Mouse (Mus musculus): ENCODE measurements around the gene Myo16.

The Myo16 gene

GRCm38 (mm10) chr8:10413881-10414280 lies 260.2 kb downstream of the Myo16 start:
- no peak for DNase-seq (ENCODE audit: low read depth, low spot score)

- DNase-seq (ENCODE audit: low read depth, low spot score), result peak; percentile 65
Measured at GRCm38 (mm10) chr8:10414684-10415212, 261.0 kb downstream of the Myo16 start.

GRCm38 (mm10) chr8:10415288-10415687 lies 261.6 kb downstream of the Myo16 start:
- DNase-seq (ENCODE audit: low read depth, low spot score), result no peak

- DNase-seq (ENCODE audit: low read depth, low spot score), result no peak
Measured at GRCm38 (mm10) chr8:10415885-10416284, 262.2 kb downstream of the Myo16 start.

GRCm38 (mm10) chr8:10416806-10417205 lies 263.1 kb downstream of the Myo16 start:
- DNase-seq (ENCODE audit: low read depth, low spot score), result no peak

- DNase-seq (ENCODE audit: low read depth, low spot score), result no peak
Measured at GRCm38 (mm10) chr8:10417281-10417680, 263.6 kb downstream of the Myo16 start.

- DNase-seq (ENCODE audit: low read depth, low spot score), result no peak
Measured at GRCm38 (mm10) chr8:10418013-10418412, 264.3 kb downstream of the Myo16 start.

GRCm38 (mm10) chr8:10418971-10419370 lies 265.3 kb downstream of the Myo16 start:
- no peak for DNase-seq (ENCODE audit: low read depth, low spot score)

- no peak for DNase-seq (ENCODE audit: low read depth, low spot score)
Measured at GRCm38 (mm10) chr8:10419726-10420125, 266.0 kb downstream of the Myo16 start.

GRCm38 (mm10) chr8:10420551-10420950 lies 266.8 kb downstream of the Myo16 start:
- DNase-seq (ENCODE audit: low read depth, low spot score), result no peak

GRCm38 (mm10) chr8:10421516-10422090 lies 267.9 kb downstream of the Myo16 start:
- no peak for DNase-seq (ENCODE audit: low read depth, low spot score)

GRCm38 (mm10) chr8:10435492-10435891 lies 281.8 kb downstream of the Myo16 start:
- no peak for DNase-seq (ENCODE audit: low read depth, low spot score)

GRCm38 (mm10) chr8:10438772-10439171 lies 285.1 kb downstream of the Myo16 start:
- peak; percentile 59 for DNase-seq (ENCODE audit: low read depth, low spot score)

GRCm38 (mm10) chr8:10439595-10440453 lies 286.1 kb downstream of the Myo16 start:
- peak; percentile 11 for DNase-seq (ENCODE audit: low read depth, low spot score)

GRCm38 (mm10) chr8:10442562-10442961 lies 288.9 kb downstream of the Myo16 start:
- DNase-seq (ENCODE audit: low read depth, low spot score), result no peak

GRCm38 (mm10) chr8:10445011-10445410 lies 291.3 kb downstream of the Myo16 start:
- DNase-seq (ENCODE audit: low read depth, low spot score), result no peak

GRCm38 (mm10) chr8:10448545-10448944 lies 294.8 kb downstream of the Myo16 start:
- DNase-seq (ENCODE audit: low read depth, low spot score), result no peak

- no peak for DNase-seq (ENCODE audit: low read depth, low spot score)
Measured at GRCm38 (mm10) chr8:10453046-10453445, 299.3 kb downstream of the Myo16 start.

- DNase-seq (ENCODE audit: low read depth, low spot score), result no peak
Measured at GRCm38 (mm10) chr8:10458151-10458649, 304.5 kb downstream of the Myo16 start.

GRCm38 (mm10) chr8:10462271-10462670 lies 308.6 kb downstream of the Myo16 start:
- DNase-seq (ENCODE audit: low read depth, low spot score), result no peak

GRCm38 (mm10) chr8:10468490-10468889 lies 314.8 kb downstream of the Myo16 start:
- DNase-seq (ENCODE audit: low read depth, low spot score), result no peak

- DNase-seq (ENCODE audit: low read depth, low spot score), result no peak
Measured at GRCm38 (mm10) chr8:10469658-10470057, 315.9 kb downstream of the Myo16 start.

GRCm38 (mm10) chr8:10470280-10470679 lies 316.6 kb downstream of the Myo16 start:
- DNase-seq (ENCODE audit: low read depth, low spot score), result no peak
